Comparison of ENCODE assay signal across 20 mouse cellular contexts in the genomic region with DNA sequence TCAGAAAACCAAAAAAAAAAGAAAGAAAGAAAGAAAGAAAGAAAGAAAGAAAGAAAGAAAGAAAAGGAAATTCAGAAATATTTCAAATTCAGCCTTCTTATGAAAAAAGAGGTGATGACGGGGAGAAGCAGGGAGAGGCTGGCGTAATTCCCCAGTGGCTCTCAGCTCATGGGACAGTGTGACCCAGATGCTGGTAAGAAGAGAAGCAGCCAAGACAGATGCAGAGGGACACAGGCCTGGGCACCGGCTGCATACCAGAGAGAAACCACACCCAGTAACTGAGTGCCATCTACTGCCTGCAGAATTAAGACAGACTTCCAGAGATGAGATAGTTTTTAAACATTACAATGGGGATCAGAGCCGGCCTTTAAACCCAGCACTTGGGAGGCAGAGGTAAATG. TPM values are rescaled to one million over a fixed set of nuclear protein-coding genes. Genes with fewer than 3 reads are reported as not detected.
A peak's percentile ranks its signal among the peaks of the same experiment; 100 is the strongest.
DNase-seq lines count a peak whose midpoint lies in the region; TF ChIP-seq lines count a peak whose summit lies in the region.
"Had no signal": no experiment of that assay in that cellular context is flagged by ENCODE, and none has a peak within 500 bp of the region (broad histone marks: within the 10 kb centered on the region; RNA-seq: fewer than 3 reads in every experiment).

No protein-coding gene starts in this region.

- H3K4me3 ChIP-seq in gastrocnemius, adult 2 months, result no peak overlapping the region
- H3K4me3 ChIP-seq: embryonic facial prominence, embryonic 13.5 days; embryonic facial prominence, embryonic 15.5 days; erythroblast, embryonic 14.5 days; forebrain, embryonic 10.5 days; forebrain, embryonic 12.5 days had no signal

- TF ChIP-seq CTCF in gastrocnemius, adult 2 months (IDR thresholded peaks at IDR 0.05), result peak; percentile 10; the same call in 1 of the 2 replicates

- peak overlapping the region; percentile 66 for H3K27ac ChIP-seq in gastrocnemius, adult 2 months
- H3K27ac ChIP-seq: embryonic facial prominence, embryonic 13.5 days; embryonic facial prominence, embryonic 15.5 days; forebrain, embryonic 10.5 days; forebrain, embryonic 12.5 days had no signal

- peak; percentile 74 for DNase-seq in gastrocnemius, adult 2 months
- DNase-seq in gastrocnemius, postnatal 4 days (ENCODE audit: low spot score in 2 of 2), result no peak
- peak; percentile 37 for DNase-seq in gastrocnemius, postnatal 25 days
- peak; percentile 37 for DNase-seq in skeletal muscle tissue, adult 2 months (ENCODE audit: low read depth, low spot score)
- DNase-seq in urinary bladder, postnatal 10 days (ENCODE audit: low spot score), result no peak
- DNase-seq: adrenal gland, adult 2 months; adrenal gland, postnatal 10 days; adrenal gland, postnatal 25 days; cerebellum, adult 11 months; cerebellum, adult 18-20 months; cerebellum, adult 8-10 months; cerebellum, adult 9-11 months; cerebellum, postnatal 14 days; cerebellum, postnatal 36 days; embryo, embryonic 11 days had no signal

- intact Hi-C loops in gastrocnemius, adult 2 months (cut with DNase I), result no loop called here

RNA-seq across cellular contexts. Expression of a gene that starts 22.0 kb away (rescaled TPM):
- total RNA-seq in gastrocnemius, adult 2 months (2021), result 10 to 100 TPM; 47.3 to 48.0 TPM
- total RNA-seq in gastrocnemius, postnatal 4 days (2021), result 10 to 100 TPM; 59.4 to 64.3 TPM
- total RNA-seq in gastrocnemius, postnatal 25 days (2021), result 10 to 100 TPM; 37.4 to 47.4 TPM

RNA-seq across cellular contexts. Expression of a gene that starts 22.2 kb away (rescaled TPM):
- 10 to 100 TPM; 30.3 to 33.7 TPM for total RNA-seq in gastrocnemius, adult 2 months (2021)
- 10 to 100 TPM; 45.1 to 49.0 TPM for total RNA-seq in gastrocnemius, postnatal 4 days (2021)
- 10 to 100 TPM; 22.2 to 22.6 TPM for total RNA-seq in gastrocnemius, postnatal 25 days (2021)

RNA-seq across cellular contexts. Expression of a gene that starts 30.4 kb away (rescaled TPM):
- total RNA-seq in gastrocnemius, adult 2 months (2021), result under 1 TPM in 1 of 2 experiments, not detected in 1; 0.81 TPM
- 1 to 10 TPM; 1.9 to 2.4 TPM for total RNA-seq in gastrocnemius, postnatal 4 days (2021)
- 1 to 10 TPM in 1 of 2 experiments, under 1 TPM in 1; 0.28 to 1.3 TPM for total RNA-seq in gastrocnemius, postnatal 25 days (2021)

RNA-seq across cellular contexts. Expression of a gene that starts 35.4 kb away (rescaled TPM):
- 1 to 10 TPM; 3.3 to 4.6 TPM for total RNA-seq in gastrocnemius, adult 2 months (2021)
- 10 to 100 TPM; 43.9 to 45.7 TPM for total RNA-seq in gastrocnemius, postnatal 4 days (2021)
- total RNA-seq in gastrocnemius, postnatal 25 days (2021), result 1 to 10 TPM; 5.0 to 7.3 TPM

RNA-seq across cellular contexts. Expression of a gene that starts 38.0 kb away (rescaled TPM):
- total RNA-seq in gastrocnemius, adult 2 months (2021), result 100 to 1,000 TPM; 221 to 231 TPM
- total RNA-seq in gastrocnemius, postnatal 4 days (2021), result 100 to 1,000 TPM; 104 to 108 TPM
- 100 to 1,000 TPM; 206 to 226 TPM for total RNA-seq in gastrocnemius, postnatal 25 days (2021)

Comparison
In these comparisons a context has a peak if more than half of its experiments do, and no peak if none do; other contexts are left out.
1. DNase-seq: peak in gastrocnemius, adult 2 months (single experiment), gastrocnemius, postnatal 25 days (single experiment) and skeletal muscle tissue, adult 2 months (single experiment); none in gastrocnemius, postnatal 4 days (0 of 2) and urinary bladder, postnatal 10 days (single experiment).